Mouse (Mus musculus): ENCODE results near the gene Lpp. TPM values are rescaled to one million over a fixed set of nuclear protein-coding genes. Genes with fewer than 3 reads are reported as not detected.

The Lpp gene
- total and polyA plus RNA-seq, 3 experiments = 0.16 TPM; not detected in 2

DNA sequence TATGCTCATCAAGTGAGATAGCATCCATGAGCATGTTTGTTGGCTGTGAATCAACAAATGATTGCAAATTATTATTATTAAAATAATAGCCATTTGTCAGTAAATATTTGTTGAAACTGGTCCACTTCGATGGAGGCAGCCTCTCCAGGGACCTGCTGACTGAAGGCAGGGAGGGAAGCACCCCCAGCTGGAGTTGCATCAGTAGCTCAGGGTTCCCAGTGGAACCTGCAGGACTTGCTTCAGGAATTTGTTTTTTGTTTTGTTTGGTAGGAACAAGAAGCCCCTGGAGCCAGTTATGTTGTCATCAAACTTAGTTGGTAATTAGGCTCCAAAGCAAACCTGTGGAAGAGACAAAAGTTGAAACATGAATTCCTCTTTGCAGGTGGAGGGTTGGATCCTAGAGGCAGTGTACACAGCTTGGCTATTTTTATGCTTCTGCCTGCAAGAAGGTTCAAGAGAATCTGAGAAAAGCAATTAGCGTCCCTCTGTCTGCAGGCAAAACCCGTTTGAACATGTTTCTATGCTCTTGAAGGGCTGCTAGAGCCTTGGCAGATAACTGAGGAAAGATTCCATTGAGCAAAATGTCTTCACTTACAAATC lies 554.9 kb downstream of the Lpp start:
- no peak for ATAC-seq (ENCODE audit: extremely low read depth, insufficient number of reproducible peaks, low FRiP score, poor library complexity, severe bottlenecking)
- no peak for TF ChIP-seq GATA2 (IDR thresholded peaks at IDR 0.05; ENCODE audit: borderline replicate concordance, low read depth, low read length)
- H3K4me1 ChIP-seq (ENCODE audit: insufficient read depth, low read depth, low read length) = no peaks in the 10 kb centered on the region
- no peak overlapping the region for H3K4me3 ChIP-seq (ENCODE audit: low read depth, low read length)
- H3K9me3 ChIP-seq (replicated peaks) = peaks cover 26% of the 10 kb centered on the region
- no peaks in the 10 kb centered on the region for H3K36me3 ChIP-seq (replicated peaks)
- no peak for DNase-seq (ENCODE audit: low spot score)
- H3K27me3 ChIP-seq (ENCODE audit: insufficient read depth, low read length) = no peaks in the 10 kb centered on the region

DNA sequence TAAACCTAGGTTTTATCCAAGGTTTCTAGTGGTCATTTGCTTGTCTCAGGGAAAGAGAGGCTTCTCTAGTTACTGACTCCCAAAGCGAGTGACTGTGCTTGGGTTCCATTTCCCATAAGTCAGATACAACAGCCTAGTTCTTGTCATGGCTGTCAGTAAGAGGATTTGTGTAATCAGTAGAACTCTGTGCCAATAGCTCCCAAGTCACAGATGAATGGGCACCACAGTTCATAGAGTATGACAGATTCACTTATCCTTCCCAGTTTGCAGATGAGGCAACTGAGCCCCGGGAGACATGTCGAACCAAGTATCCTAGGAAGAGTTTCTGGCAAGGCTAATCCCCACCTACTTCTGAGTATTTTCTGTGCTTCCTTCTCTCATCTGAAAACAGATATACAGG lies 556.0 kb downstream of the Lpp start:
- H3K9me3 ChIP-seq (replicated peaks) = peaks cover 20% of the 10 kb centered on the region
- no peaks in the 10 kb centered on the region for H3K36me3 ChIP-seq (replicated peaks)
- TF ChIP-seq POLR2AphosphoS5 (IDR thresholded peaks at IDR 0.05; ENCODE audit: insufficient replicate concordance, low read depth, low read length) = no peak
- TF ChIP-seq TAL1 (conservative IDR thresholded peaks at IDR 0.05; ENCODE audit: low read depth, low read length) = no peak
- TF ChIP-seq GATA1 (IDR thresholded peaks at IDR 0.05; ENCODE audit: borderline replicate concordance, low read length) = no peak
- no peak for TF ChIP-seq CTCF (IDR thresholded peaks at IDR 0.05; ENCODE audit: low read depth, low read length)
- TF ChIP-seq GATA2 (IDR thresholded peaks at IDR 0.05; ENCODE audit: borderline replicate concordance, low read depth, low read length) = no peak
- no peaks in the 10 kb centered on the region for H3K27me3 ChIP-seq (ENCODE audit: insufficient read depth, low read length)
- DNase-seq (ENCODE audit: low spot score) = no peak
- no peaks in the 10 kb centered on the region for H3K4me1 ChIP-seq (ENCODE audit: insufficient read depth, low read depth, low read length)
- H3K4me3 ChIP-seq (ENCODE audit: low read depth, low read length) = no peak overlapping the region
- ATAC-seq (ENCODE audit: extremely low read depth, insufficient number of reproducible peaks, low FRiP score, poor library complexity, severe bottlenecking) = no peak

GRCm38 (mm10) chr16:24950112-24950743 lies 556.9 kb downstream of the Lpp start:
- no peak for ATAC-seq (ENCODE audit: extremely low read depth, insufficient number of reproducible peaks, low FRiP score, poor library complexity, severe bottlenecking)
- DNase-seq (ENCODE audit: low spot score) = no peak
- TF ChIP-seq TAL1 (conservative IDR thresholded peaks at IDR 0.05; ENCODE audit: low read depth, low read length) (no peak), GATA2 (IDR thresholded peaks at IDR 0.05; ENCODE audit: borderline replicate concordance, low read depth, low read length) (no peak), CTCF (IDR thresholded peaks at IDR 0.05; ENCODE audit: low read depth, low read length) (no peak), GATA1 (IDR thresholded peaks at IDR 0.05; ENCODE audit: borderline replicate concordance, low read length) (no peak), POLR2AphosphoS5 (IDR thresholded peaks at IDR 0.05; ENCODE audit: insufficient replicate concordance, low read depth, low read length) (no peak)
- Histone ChIP-seq H3K27me3 (ENCODE audit: insufficient read depth, low read length) (no peaks in the 10 kb centered on the region), H3K36me3 (replicated peaks) (no peaks in the 10 kb centered on the region), H3K4me1 (ENCODE audit: insufficient read depth, low read depth, low read length) (no peaks in the 10 kb centered on the region), H3K9me3 (replicated peaks) (peaks cover 14% of the 10 kb centered on the region), H3K4me3 (ENCODE audit: low read depth, low read length) (no peak overlapping the region)

GRCm38 (mm10) chr16:24951909-24952308 lies 558.6 kb downstream of the Lpp start:
- DNase-seq (ENCODE audit: low spot score) (no peak), ATAC-seq (ENCODE audit: extremely low read depth, insufficient number of reproducible peaks, low FRiP score, poor library complexity, severe bottlenecking) (no peak)
- Histone ChIP-seq H3K36me3 (replicated peaks) (no peaks in the 10 kb centered on the region), H3K27me3 (ENCODE audit: insufficient read depth, low read length) (no peaks in the 10 kb centered on the region), H3K4me3 (ENCODE audit: low read depth, low read length) (no peak overlapping the region), H3K9me3 (replicated peaks) (peaks cover 18% of the 10 kb centered on the region), H3K4me1 (ENCODE audit: insufficient read depth, low read depth, low read length) (no peaks in the 10 kb centered on the region)
- TF ChIP-seq POLR2AphosphoS5 (IDR thresholded peaks at IDR 0.05; ENCODE audit: insufficient replicate concordance, low read depth, low read length) (no peak), GATA2 (IDR thresholded peaks at IDR 0.05; ENCODE audit: borderline replicate concordance, low read depth, low read length) (no peak), TAL1 (conservative IDR thresholded peaks at IDR 0.05; ENCODE audit: low read depth, low read length) (no peak), GATA1 (IDR thresholded peaks at IDR 0.05; ENCODE audit: borderline replicate concordance, low read length) (no peak), CTCF (IDR thresholded peaks at IDR 0.05; ENCODE audit: low read depth, low read length) (no peak)

GRCm38 (mm10) chr16:24955054-24955453 lies 561.7 kb downstream of the Lpp start:
- Histone ChIP-seq H3K4me3 (ENCODE audit: low read depth, low read length) (no peak overlapping the region), H3K4me1 (ENCODE audit: insufficient read depth, low read depth, low read length) (no peaks in the 10 kb centered on the region)

GRCm38 (mm10) chr16:24958661-24959060 lies 565.4 kb downstream of the Lpp start:
- Histone ChIP-seq H3K27me3 (ENCODE audit: insufficient read depth, low read length) (no peaks in the 10 kb centered on the region), H3K4me3 (ENCODE audit: low read depth, low read length) (no peak overlapping the region), H3K36me3 (replicated peaks) (no peaks in the 10 kb centered on the region), H3K9me3 (replicated peaks) (peaks cover 4% of the 10 kb centered on the region; the same call in 1 of the 2 replicates), H3K4me1 (ENCODE audit: insufficient read depth, low read depth, low read length) (no peaks in the 10 kb centered on the region)
- ATAC-seq (ENCODE audit: extremely low read depth, insufficient number of reproducible peaks, low FRiP score, poor library complexity, severe bottlenecking) (no peak), DNase-seq (ENCODE audit: low spot score) (no peak)
- TF ChIP-seq TAL1 (conservative IDR thresholded peaks at IDR 0.05; ENCODE audit: low read depth, low read length) (no peak), GATA2 (IDR thresholded peaks at IDR 0.05; ENCODE audit: borderline replicate concordance, low read depth, low read length) (no peak), CTCF (IDR thresholded peaks at IDR 0.05; ENCODE audit: low read depth, low read length) (no peak), POLR2AphosphoS5 (IDR thresholded peaks at IDR 0.05; ENCODE audit: insufficient replicate concordance, low read depth, low read length) (no peak), GATA1 (IDR thresholded peaks at IDR 0.05; ENCODE audit: borderline replicate concordance, low read length) (no peak)

More at GRCm38 (mm10) chr16:24955054-24955453, 561.7 kb downstream of the Lpp start:
- H3K9me3 ChIP-seq (replicated peaks) = peaks cover 16% of the 10 kb centered on the region
- no peaks in the 10 kb centered on the region for H3K36me3 ChIP-seq (replicated peaks)
- H3K27me3 ChIP-seq (ENCODE audit: insufficient read depth, low read length) = no peaks in the 10 kb centered on the region
- no peak for DNase-seq (ENCODE audit: low spot score)
- no peak for TF ChIP-seq GATA2 (IDR thresholded peaks at IDR 0.05; ENCODE audit: borderline replicate concordance, low read depth, low read length)
- TF ChIP-seq CTCF (IDR thresholded peaks at IDR 0.05; ENCODE audit: low read depth, low read length) = no peak
- no peak for TF ChIP-seq POLR2AphosphoS5 (IDR thresholded peaks at IDR 0.05; ENCODE audit: insufficient replicate concordance, low read depth, low read length)
- no peak for TF ChIP-seq GATA1 (IDR thresholded peaks at IDR 0.05; ENCODE audit: borderline replicate concordance, low read length)
- no peak for TF ChIP-seq TAL1 (conservative IDR thresholded peaks at IDR 0.05; ENCODE audit: low read depth, low read length)
- no peak for ATAC-seq (ENCODE audit: extremely low read depth, insufficient number of reproducible peaks, low FRiP score, poor library complexity, severe bottlenecking)
